Mouse (Mus musculus) monocyte, adult 5-6 weeks (primary cell): ENCODE results near the gene Rnf126. TPM values are rescaled to one million over a fixed set of nuclear protein-coding genes. Genes with fewer than 3 reads are reported as not detected.

ENCODE experiments used
- ATAC-seq: fragments of 153-309, 156-312 bp; replicated peaks from 2 replicates; pipeline ENCODE4 v1.8.0; 2017; ENCODE audit warnings: mild to moderate bottlenecking; ENCODE audit not compliant: low TSS enrichment, insufficient number of reproducible peaks, severe bottlenecking, poor library complexity, low FRiP score
- total RNA-seq: library from RNA; stranded (forward); fragments of 200-1000, 200-491, 200-594 nt; gene quantifications from 3 replicates; pipeline ENCODE4 v1.2.3, GENCODE M21; 2017

The Rnf126 gene
- total RNA-seq, 1 experiment from 2014 or later: 8.8 TPM

DNA sequence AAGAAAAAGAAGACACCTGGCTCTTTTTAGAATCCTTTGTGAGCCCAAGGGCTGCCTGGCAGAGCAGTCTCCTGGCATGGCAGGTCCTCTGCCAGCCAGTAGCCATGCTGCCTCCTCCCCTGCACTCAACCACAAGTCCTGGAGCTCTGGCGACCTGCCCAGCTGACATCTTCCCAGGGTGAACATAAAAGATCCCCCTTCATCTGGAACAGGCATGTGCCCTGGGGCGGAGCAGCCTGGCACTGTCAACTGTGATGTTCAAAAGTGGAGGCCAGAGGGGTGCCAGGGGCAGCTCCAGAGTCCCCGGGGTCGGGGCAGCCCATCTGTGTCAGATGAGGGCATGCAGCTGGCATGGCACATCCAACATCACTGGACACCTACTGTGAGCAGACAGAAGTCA is 51.8 kb downstream of the Rnf126 start:
- ATAC-seq: no peak

DNA sequence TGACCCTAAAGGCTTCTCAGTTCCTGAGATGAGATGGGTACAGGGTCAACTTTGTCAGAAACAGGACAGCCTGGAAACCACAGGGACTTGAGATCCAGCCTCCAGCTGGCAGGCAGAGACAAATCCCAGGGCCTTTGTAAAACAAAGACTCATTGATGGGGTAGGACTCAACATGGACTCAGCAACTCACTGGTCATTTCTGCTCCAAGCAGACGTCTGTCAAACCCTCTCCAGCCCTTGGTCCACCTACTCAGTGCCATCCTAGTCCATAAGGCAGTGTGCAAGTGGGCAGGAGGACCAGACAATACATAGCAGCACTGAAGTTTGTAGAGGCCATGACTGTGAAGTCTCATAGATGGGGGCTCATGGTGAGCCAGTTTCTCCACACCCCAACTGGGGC is 53.6 kb downstream of the Rnf126 start:
- no peak for ATAC-seq

DNA sequence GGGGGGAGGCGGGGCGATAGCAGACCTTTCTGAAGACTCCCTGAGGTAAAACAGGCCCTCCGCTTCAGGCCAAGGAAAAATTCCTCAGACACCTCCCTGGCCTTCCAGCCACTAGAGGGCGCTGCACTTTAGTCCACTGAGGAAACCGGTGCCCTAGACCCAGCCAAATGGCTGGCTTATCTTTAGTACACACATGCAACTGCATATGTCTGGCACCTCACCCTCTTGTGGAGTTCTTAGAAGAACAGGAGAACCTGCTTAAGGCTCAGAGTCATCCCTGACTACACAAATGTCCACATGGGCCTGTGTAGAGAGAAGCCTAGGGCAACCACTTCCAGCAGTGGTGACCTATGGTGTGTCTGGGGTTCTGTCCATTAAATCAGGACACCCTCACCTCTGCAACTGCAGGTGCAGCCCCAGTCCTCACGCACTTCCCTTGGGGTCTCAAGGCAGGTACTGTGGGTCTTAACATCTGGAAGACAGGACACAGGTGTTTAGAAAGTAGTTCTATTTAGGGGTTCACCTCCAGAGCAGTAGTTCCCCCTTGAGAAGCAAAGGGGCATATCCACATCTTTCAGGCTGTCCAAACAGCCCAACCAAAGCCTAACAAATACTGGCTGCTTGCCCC is 54.1 kb downstream of the Rnf126 start:
- no peak for ATAC-seq

DNA sequence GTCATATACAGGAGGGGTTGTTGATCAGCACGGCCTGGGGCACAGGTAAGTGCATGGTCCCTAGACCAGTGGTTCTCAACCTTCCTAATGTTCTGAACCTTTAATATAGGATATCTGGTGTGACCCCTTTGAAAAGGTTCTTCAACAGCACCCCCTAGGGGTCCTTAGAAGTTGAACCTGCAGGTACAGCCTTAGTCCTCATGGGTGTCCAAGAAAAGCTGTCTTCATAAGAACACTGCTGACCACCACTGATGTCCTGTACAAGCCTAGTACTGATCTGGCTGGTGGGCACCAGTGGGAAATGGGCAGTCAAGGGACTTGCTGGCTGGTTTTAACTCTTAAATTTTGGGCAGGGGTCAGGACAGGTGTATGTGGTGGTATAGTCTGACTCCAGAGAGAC is 54.7 kb downstream of the Rnf126 start:
- ATAC-seq: no peak

DNA sequence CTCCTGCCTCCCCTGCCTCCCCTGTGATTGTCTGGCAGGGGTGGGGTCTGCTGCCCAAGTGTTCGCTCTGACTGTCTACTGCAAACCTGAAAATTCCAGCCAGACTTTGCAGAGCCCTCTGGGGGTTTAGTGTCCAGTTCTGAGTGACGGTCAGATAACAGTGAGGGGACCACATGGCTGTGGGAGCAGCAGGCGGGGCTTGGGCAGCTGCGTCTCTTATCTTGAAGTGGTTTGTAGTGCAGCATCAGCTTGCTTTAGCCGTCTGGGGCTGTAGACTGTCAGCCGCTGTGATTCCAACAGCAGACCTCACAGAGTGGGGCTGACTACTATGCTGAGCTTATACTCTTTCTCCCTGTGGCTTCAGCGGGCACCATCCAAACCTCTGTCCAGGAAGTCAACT is 57.4 kb downstream of the Rnf126 start:
- no peak for ATAC-seq

DNA sequence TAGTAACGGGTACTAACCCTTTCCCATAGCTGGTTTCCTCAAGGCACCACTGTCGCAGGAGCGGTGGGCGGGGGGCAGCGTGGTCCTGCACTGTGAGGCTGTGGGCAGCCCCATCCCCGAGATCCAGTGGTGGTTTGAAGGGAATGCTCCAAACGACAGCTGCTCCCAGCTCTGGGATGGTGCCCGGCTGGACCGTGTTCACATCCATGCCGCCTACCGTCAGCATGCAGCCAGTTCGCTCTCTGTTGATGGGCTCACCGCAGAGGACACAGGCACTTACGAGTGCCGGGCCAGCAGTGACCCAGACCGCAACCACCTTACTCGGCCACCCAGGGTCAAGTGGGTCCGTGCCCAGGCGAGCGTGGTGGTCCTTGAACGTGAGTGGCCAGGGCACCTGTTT is 58.1 kb downstream of the Rnf126 start:
- no peak for ATAC-seq

Other genes with a start within 250 kb of the Rnf126 start
- 3.1 to 4.3 TPM (median 3.3 TPM) in 3 replicates for gene Plpp2, start 233.2 kb downstream of the Rnf126 start, total RNA-seq
- 10.0 to 20.6 TPM (median 14.6 TPM) in 3 replicates for gene Mier2, start 211.8 kb downstream of the Rnf126 start, total RNA-seq
- not detected in 3 replicates for gene Theg, start 179.6 kb downstream of the Rnf126 start, total RNA-seq
- not detected in 3 replicates for gene C2cd4c, start 152.9 kb downstream of the Rnf126 start, total RNA-seq
- not detected in 3 replicates for gene Shc2, start 129.0 kb downstream of the Rnf126 start, total RNA-seq
- gene Odf3l2, start 121.2 kb downstream of the Rnf126 start, total RNA-seq: not detected in 3 replicates
- not detected in 3 replicates for gene Madcam1, start 102.4 kb downstream of the Rnf126 start, total RNA-seq
- 8.9 to 28.4 TPM (median 25.4 TPM) in 3 replicates for gene Tpgs1, start 97.6 kb downstream of the Rnf126 start, total RNA-seq
- 76.0 to 109 TPM (median 89.7 TPM) in 3 replicates for gene Cdc34, start 84.8 kb downstream of the Rnf126 start, total RNA-seq
- gene Gzmm, start 77.9 kb downstream of the Rnf126 start, total RNA-seq: 0.29 to 17.0 TPM (median 3.0 TPM) in 3 replicates
- 158 to 185 TPM (median 179 TPM) in 3 replicates for gene Bsg, start 62.5 kb downstream of the Rnf126 start, total RNA-seq
- not detected in 3 replicates for gene Hcn2, start 50.3 kb downstream of the Rnf126 start, total RNA-seq
- 8.3 to 15.9 TPM (median 10.4 TPM) in 3 replicates for gene Polrmt, start 20.4 kb downstream of the Rnf126 start, total RNA-seq
- not detected in 3 replicates for gene Fgf22, start 11.9 kb downstream of the Rnf126 start, total RNA-seq
- gene Fstl3, start 10.3 kb upstream of the Rnf126 start, total RNA-seq: 1.3 to 3.3 TPM (median 2.0 TPM) in 3 replicates
- 0.21 to 2.1 TPM in 2 of 3 replicates, not detected in the other for gene Prss57, start 24.0 kb upstream of the Rnf126 start, total RNA-seq
- gene Palm, start 26.6 kb upstream of the Rnf126 start, total RNA-seq: 21.3 to 30.9 TPM (median 27.0 TPM) in 3 replicates
- not detected in 3 replicates for gene Misp, start 54.0 kb upstream of the Rnf126 start, total RNA-seq
- gene Ptbp1, start 87.5 kb upstream of the Rnf126 start, total RNA-seq: 55.7 to 124 TPM (median 78.8 TPM) in 3 replicates
- gene Prtn3, start 107.5 kb upstream of the Rnf126 start, total RNA-seq: not detected in 3 replicates
- gene Plppr3, start 107.7 kb upstream of the Rnf126 start, total RNA-seq: 0.95 TPM in 1 of 3 replicates, not detected in the others
- gene Elane, start 119.3 kb upstream of the Rnf126 start, total RNA-seq: not detected in 3 replicates
- gene Cfd, start 123.9 kb upstream of the Rnf126 start, total RNA-seq: not detected in 3 replicates
- 13.3 to 16.8 TPM (median 13.3 TPM) in 3 replicates for gene Med16, start 142.0 kb upstream of the Rnf126 start, total RNA-seq
- not detected in 3 replicates for gene Gm26602, start 143.9 kb upstream of the Rnf126 start, total RNA-seq
- gene Kiss1r, start 150.0 kb upstream of the Rnf126 start, total RNA-seq: 0.39 TPM in 1 of 3 replicates, not detected in the others
- gene R3hdm4, start 154.3 kb upstream of the Rnf126 start, total RNA-seq: 23.4 to 53.8 TPM (median 35.4 TPM) in 3 replicates
- gene Arid3a, start 160.1 kb upstream of the Rnf126 start, total RNA-seq: 35.3 to 38.9 TPM (median 36.8 TPM) in 3 replicates
- gene Wdr18, start 193.2 kb upstream of the Rnf126 start, total RNA-seq: 7.8 to 14.2 TPM (median 8.8 TPM) in 3 replicates
- gene Grin3b, start 203.8 kb upstream of the Rnf126 start, total RNA-seq: not detected in 3 replicates
- 49.0 to 80.6 TPM (median 59.1 TPM) in 3 replicates for gene Tmem259, start 217.4 kb upstream of the Rnf126 start, total RNA-seq
- 210 to 295 TPM (median 228 TPM) in 3 replicates for gene Cnn2, start 221.6 kb upstream of the Rnf126 start, total RNA-seq
- gene Abca7, start 229.5 kb upstream of the Rnf126 start, total RNA-seq: 33.6 to 53.0 TPM (median 45.9 TPM) in 3 replicates
- 356 to 478 TPM (median 365 TPM) in 3 replicates for gene Arhgap45, start 249.7 kb upstream of the Rnf126 start, total RNA-seq